Mouse (Mus musculus) CD4-positive, CD25-positive, alpha-beta regulatory T cell, adult 4 months (primary cell): ENCODE measurements at regions not wholly inside any gene's neighbourhood (a gene's known extent, or its start where the extent isn't known, plus 50 kb on each side); places are given as distances from the start of the nearest gene placed in this dataset.

Source experiments
- ATAC-seq: one replicate; pipeline ENCODE4 v1.8.0; 2017

GRCm38 (mm10) chr3:61255643-61256042 lies 105.8 kb upstream of the Rap2b start:
- no peak for ATAC-seq

- peak; percentile 54 for ATAC-seq
Measured at GRCm38 (mm10) chr3:61268453-61269335, 92.7 kb upstream of the Rap2b start.

DNA sequence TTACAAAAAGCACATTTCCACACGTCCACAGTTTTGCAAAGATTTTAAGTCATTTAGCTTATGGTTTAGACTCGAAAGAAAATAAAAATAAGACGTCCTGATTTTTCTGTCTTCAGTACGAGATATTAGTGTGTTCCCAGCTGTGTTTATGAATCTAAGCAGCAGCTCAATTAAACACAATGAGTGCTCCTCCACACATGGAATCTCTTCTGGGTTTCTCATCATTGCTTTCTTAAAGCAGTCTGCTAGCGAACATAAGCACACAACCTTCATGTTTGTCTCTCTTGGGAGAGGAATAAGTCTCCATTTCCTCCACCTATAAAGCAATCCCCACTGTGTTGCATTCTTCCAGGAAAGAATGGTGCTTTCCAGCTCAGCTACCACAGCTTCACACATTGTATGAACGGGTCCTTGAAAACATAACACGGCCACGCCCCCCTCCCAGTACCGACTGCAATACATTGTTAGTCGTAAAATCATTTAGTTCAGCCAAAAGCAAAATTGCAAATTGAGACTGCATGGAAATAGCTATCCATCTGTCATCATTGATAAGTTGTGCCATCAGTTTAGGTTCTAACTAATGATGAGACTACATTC lies 75.4 kb upstream of the Rap2b start:
- ATAC-seq, result no peak

- no peak for ATAC-seq
Measured at GRCm38 (mm10) chr3:61288195-61288594, 73.2 kb upstream of the Rap2b start.

DNA sequence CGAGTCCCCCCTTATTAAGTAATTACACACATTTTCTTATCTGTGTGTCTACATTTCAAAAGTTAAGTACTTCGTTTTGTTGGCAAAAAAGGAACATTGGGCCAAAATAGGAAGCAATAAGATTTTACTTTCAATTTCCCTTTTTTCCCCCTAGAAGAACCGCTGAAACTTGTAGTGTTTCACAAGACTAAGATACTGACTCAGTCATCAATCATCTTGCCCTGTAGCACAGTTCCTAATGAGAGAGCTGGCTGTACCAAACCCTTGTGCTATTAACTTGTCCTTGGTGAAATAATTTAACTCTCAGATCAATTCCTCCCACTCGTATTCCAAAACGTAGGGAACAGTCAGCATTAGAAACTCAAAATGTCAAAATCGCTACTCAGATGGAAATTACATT lies 66.6 kb upstream of the Rap2b start:
- no peak for ATAC-seq

DNA sequence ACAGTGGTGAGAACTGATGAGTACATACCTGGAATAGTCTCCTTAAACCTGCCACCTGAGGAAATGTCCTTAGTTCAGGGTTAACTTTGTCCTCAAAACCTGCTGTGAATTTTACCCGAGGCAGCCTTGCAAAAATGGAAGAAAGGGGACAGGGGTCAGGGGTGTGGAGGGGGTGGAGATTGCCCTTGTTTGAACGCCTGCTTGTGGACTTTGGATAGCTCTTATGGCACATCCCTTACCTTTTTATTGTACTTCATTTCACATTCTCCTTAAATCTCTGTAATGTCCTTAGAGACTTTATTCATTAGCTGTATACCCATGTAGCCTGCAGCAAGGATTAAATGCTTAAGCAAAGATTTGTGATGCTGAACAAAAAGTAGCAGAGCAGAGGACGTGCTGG lies 64.1 kb upstream of the Rap2b start:
- ATAC-seq, result no peak

GRCm38 (mm10) chr3:61302214-61302613 lies 59.2 kb upstream of the Rap2b start:
- ATAC-seq, result no peak

GRCm38 (mm10) chr3:61303485-61303884 lies 58.0 kb upstream of the Rap2b start:
- ATAC-seq, result no peak

GRCm38 (mm10) chr3:61306306-61306705 lies 55.1 kb upstream of the Rap2b start:
- ATAC-seq, result no peak

GRCm38 (mm10) chr3:61308764-61309163 lies 52.7 kb upstream of the Rap2b start:
- ATAC-seq, result no peak

DNA sequence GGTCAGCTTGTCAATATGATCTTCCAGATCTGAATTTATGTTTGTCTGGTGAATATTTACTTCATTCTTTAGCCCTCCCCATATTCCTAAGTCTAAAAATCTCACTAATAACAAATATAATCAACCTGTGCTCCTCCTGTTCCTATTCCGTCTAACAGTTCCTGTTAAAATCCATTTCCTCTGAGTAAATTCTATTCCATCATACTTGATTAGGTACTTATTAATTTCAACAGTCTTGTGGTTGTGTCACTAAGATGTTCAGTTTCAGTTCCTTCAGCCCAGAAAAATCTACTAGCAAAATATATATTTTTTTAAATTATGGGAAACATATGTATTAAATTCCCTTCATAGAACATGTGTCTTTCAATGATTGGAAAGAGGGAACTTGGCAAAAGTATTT lies 52.2 kb upstream of the Rap2b start:
- no peak for ATAC-seq
